Mouse (Mus musculus) liver, embryonic 14.5 days (tissue): ENCODE results near the gene Hivep3. TPM values are rescaled to one million over a fixed set of nuclear protein-coding genes. Genes with fewer than 3 reads are reported as not detected.

Source experiments
- ATAC-seq: fragments of 200-750 bp; cut with Nextera tagmentation; 2 replicates; pipeline ENCODE4 v1.8.0; 2017; ENCODE audit warnings: moderate number of reproducible peaks, mild to moderate bottlenecking, moderate library complexity; ENCODE audit not compliant: insufficient read depth
- DNase-seq, 3 experiments: peaks; one replicate each; pipeline ENCODE4 v3.0.0-alpha.2; 2012 to 2013; ENCODE audit warnings: low read depth in 3 of 3, low spot score in 3 of 3
- H3K27ac ChIP-seq: fragments of 300-500 bp; sonication (generic); 2 replicates; pipeline ENCODE4 v1.5.1; 2014; ENCODE audit warnings: moderate library complexity, mild to moderate bottlenecking, control low read depth, inconsistent platforms
- H3K27me3 ChIP-seq: fragments of 300-500 bp; sonication (generic); 2 replicates; pipeline ENCODE4 v1.6.1; 2014; ENCODE audit warnings: mild to moderate bottlenecking, low read length, moderate library complexity; ENCODE audit not compliant: control insufficient read depth, insufficient read depth
- H3K36me3 ChIP-seq: fragments of 300-500 bp; sonication (generic); replicated peaks from 2 replicates; pipeline ENCODE4 v1.6.1; 2014; ENCODE audit warnings: low read depth; ENCODE audit not compliant: control insufficient read depth, insufficient read depth
- H3K4me1 ChIP-seq, 2 experiments: fragments of 200-500 bp in 1 of 2; fragments of 300-500 bp in 1 of 2; sonication (generic) in 1 of 2; replicated peaks; 2 replicates each; pipeline ENCODE4 v1.6.1; 2012 to 2014; ENCODE audit warnings: antibody characterized with exemption in 1 of 2, inconsistent platforms in 1 of 2, low read length in 1 of 2; ENCODE audit not compliant: control insufficient read depth in 2 of 2, insufficient read depth in 2 of 2
- H3K4me2 ChIP-seq: fragments of 300-500 bp; sonication (generic); 2 replicates; pipeline ENCODE4 v1.6.1; 2014; ENCODE audit warnings: low read depth, mild to moderate bottlenecking, control low read depth, moderate library complexity
- H3K4me3 ChIP-seq, 2 experiments: fragments of 200-500 bp in 1 of 2; fragments of 300-500 bp in 1 of 2; sonication (generic) in 1 of 2; 2 replicates each; pipeline ENCODE4 v1.5.1; 2012 to 2014; ENCODE audit warnings: low read depth in 2 of 2, low read length in 2 of 2, mild to moderate bottlenecking in 2 of 2, control low read depth in 1 of 2, inconsistent platforms in 1 of 2, moderate library complexity in 1 of 2; ENCODE audit not compliant: insufficient read depth in 1 of 2
- H3K9ac ChIP-seq: fragments of 300-500 bp; sonication (generic); replicated peaks from 2 replicates; pipeline ENCODE4 v1.6.1; 2014; ENCODE audit warnings: mild to moderate bottlenecking, control low read depth, moderate library complexity
- H3K9me3 ChIP-seq: fragments of 300-500 bp; sonication (generic); 2 replicates; pipeline ENCODE4 v1.6.1; 2016; ENCODE audit warnings: low read length, mixed read lengths; ENCODE audit not compliant: control insufficient read depth
- CTCF ChIP-seq: IDR thresholded peaks from 2 replicates; pipeline ENCODE4 v1.5.1; 2016; ENCODE audit warnings: antibody characterized with exemption, low read depth, control low read depth
- EP300 ChIP-seq: IDR thresholded peaks from 2 replicates; pipeline ENCODE4 v1.6.1; 2016; ENCODE audit warnings: antibody characterized with exemption, low read depth
- WGBS: fragments of 180-500 bp; shearing (Covaris S2); extraction: QIAGEN DNeasy Blood & Tissue Kit; methylation state at CpG from one replicate; pipeline ENCODE4 v1.1.7; 2014; ENCODE audit not compliant: insufficient replicate concordance; 5-methylcytosine and 5-hydroxymethylcytosine counted together
- polyA plus RNA-seq, 2 experiments: library from polyadenylated mRNA; depleted of rRNA in 1 of 2; stranded (reverse) in 1 of 2; unstranded in 1 of 2; fragments of >200 nt; fragmentation: Nextera tagmentation in 1 of 2; extraction: Ambion mirVana in 1 of 2; gene quantifications; 2 replicates each; pipeline versions ENCODE4 v1.2.1 to v1.2.3; 2012 to 2014

Hivep3 gene
- polyA plus RNA-seq, 2 experiments: 1.9 to 2.7 TPM

DNA sequence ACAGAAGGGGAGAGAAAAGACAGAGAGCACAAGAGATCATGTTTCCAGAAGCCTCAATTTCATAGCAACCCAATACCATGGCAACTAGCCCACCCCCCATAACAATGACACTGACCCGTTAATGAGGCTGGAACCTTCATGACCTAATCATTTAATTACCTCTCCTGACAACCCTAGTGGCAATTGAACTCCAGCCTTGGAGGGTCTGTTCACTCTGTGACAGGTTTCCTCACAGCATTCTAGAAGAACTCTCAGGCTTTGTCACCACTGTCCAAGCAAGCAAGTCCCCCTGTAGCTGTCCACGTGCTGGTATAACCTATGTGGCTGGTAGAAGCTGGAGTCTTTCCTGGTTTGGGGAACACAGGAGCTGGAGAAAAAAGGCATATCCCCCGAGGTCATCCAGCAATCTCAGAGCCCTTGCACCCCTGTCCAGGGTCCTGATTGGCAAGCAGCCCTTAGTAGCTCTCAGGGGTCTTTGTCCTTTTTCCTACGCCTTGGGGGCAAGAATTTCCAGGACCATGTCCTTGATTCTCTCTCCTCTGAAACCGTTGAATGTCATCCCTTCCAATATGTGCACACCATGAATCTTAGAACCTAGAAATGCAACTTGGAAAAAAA lies 450.9 kb downstream of the Hivep3 start:
- 15% methylated on average over 5 of the region's 5 CpGs for WGBS
- H3K4me3 ChIP-seq: no peak overlapping the region
- no peak overlapping the region for H3K4me2 ChIP-seq
- H3K4me1 ChIP-seq: no peaks in the 10 kb centered on the region
- H3K36me3 ChIP-seq: no peaks in the 10 kb centered on the region
- no peak overlapping the region for H3K9ac ChIP-seq
- no peaks in the 10 kb centered on the region for H3K9me3 ChIP-seq
- H3K27ac ChIP-seq: no peak overlapping the region
- DNase-seq (no peak), ATAC-seq (no peak)
- H3K27me3 ChIP-seq: no peaks in the 10 kb centered on the region
- TF ChIP-seq CTCF (no peak), EP300 (no peak)

GRCm38 (mm10) chr4:120186441-120186840 lies 452.9 kb downstream of the Hivep3 start:
- Histone ChIP-seq H3K27me3 (no peaks in the 10 kb centered on the region), H3K9me3 (no peaks in the 10 kb centered on the region), H3K27ac (no peak overlapping the region), H3K36me3 (no peaks in the 10 kb centered on the region), H3K9ac (no peak overlapping the region), H3K4me1 (no peaks in the 10 kb centered on the region), H3K4me3 (no peak overlapping the region), H3K4me2 (no peak overlapping the region)
- DNase-seq: no peak
- TF ChIP-seq EP300: no peak
- TF ChIP-seq CTCF: no peak
- no peak for ATAC-seq
- whole genome bisulfite sequencing: 68% methylated on average over 1 of the region's 1 CpGs

- Histone ChIP-seq H3K4me3 (no peak overlapping the region), H3K27me3 (no peaks in the 10 kb centered on the region), H3K9me3 (no peaks in the 10 kb centered on the region), H3K27ac (no peak overlapping the region), H3K9ac (no peak overlapping the region), H3K4me2 (no peak overlapping the region), H3K4me1 (no peaks in the 10 kb centered on the region), H3K36me3 (no peaks in the 10 kb centered on the region)
- no peak for TF ChIP-seq EP300
- peak; percentile 46; the same call in 1 of the 2 replicates for TF ChIP-seq CTCF
- no peak for DNase-seq
- WGBS: 0% methylated on average over 4 of the region's 4 CpGs
- no peak for ATAC-seq
Observed at GRCm38 (mm10) chr4:120186934-120187333, 453.4 kb downstream of the Hivep3 start.

Other genes starting within 250 kb of the Hivep3 start
- gene Rimkla, start 241.2 kb upstream of the Hivep3 start, polyA plus RNA-seq (2012; rRNA removed): 0.01 and 0.02 TPM in 2 replicates
- not detected in 2 replicates for gene Rimkla, start 241.2 kb upstream of the Hivep3 start, polyA plus RNA-seq (2014; fragmentation: Nextera tagmentation; extraction: Ambion mirVana)
- 4.1 and 4.7 TPM in 2 replicates for gene Foxj3, start 196.8 kb upstream of the Hivep3 start, polyA plus RNA-seq (2012; rRNA removed)
- 4.5 and 5.6 TPM in 2 replicates for gene Foxj3, start 196.8 kb upstream of the Hivep3 start, polyA plus RNA-seq (2014; fragmentation: Nextera tagmentation; extraction: Ambion mirVana)
- gene Frg2f1, start 194.3 kb upstream of the Hivep3 start, polyA plus RNA-seq (2012; rRNA removed): 1.1 and 1.3 TPM in 2 replicates
- gene Frg2f1, start 194.3 kb upstream of the Hivep3 start, polyA plus RNA-seq (2014; fragmentation: Nextera tagmentation; extraction: Ambion mirVana): 0.39 and 0.53 TPM in 2 replicates
- 0.14 TPM in 1 of 2 replicates, not detected in the other for gene Guca2a, start 96.1 kb upstream of the Hivep3 start, polyA plus RNA-seq (2012; rRNA removed)
- not detected in 2 replicates for gene Guca2a, start 96.1 kb upstream of the Hivep3 start, polyA plus RNA-seq (2014; fragmentation: Nextera tagmentation; extraction: Ambion mirVana)
- gene Guca2b, start 74.8 kb upstream of the Hivep3 start, polyA plus RNA-seq (2012; rRNA removed): 0.12 and 0.64 TPM in 2 replicates
- gene Guca2b, start 74.8 kb upstream of the Hivep3 start, polyA plus RNA-seq (2014; fragmentation: Nextera tagmentation; extraction: Ambion mirVana): not detected in 2 replicates